Mouse (Mus musculus): ENCODE measurements around the gene Prkar2a.

DNA sequence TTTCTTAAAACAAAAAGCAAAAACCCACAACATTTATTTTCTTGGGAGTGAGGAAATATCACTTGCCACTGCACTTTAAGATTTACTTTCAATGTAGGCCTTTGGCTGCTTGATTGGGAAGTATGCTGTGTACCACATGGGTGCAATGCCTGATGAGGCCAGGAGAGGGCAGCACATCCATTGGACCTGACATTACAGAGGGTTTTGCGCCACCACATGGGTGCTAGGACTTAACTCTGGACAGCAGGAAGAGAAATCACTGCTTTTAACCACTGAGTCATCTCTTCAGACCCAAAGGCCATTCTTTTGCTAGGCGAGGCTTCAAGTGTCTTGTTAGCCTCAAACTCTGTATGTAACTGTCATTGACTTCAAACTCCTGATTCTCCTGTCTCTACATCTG is 70.7 kb downstream of the Prkar2a start:
- peak; percentile 44; the same call in 1 of the 2 replicates for TF ChIP-seq CTCF (IDR thresholded peaks at IDR 0.05; ENCODE audit: borderline replicate concordance, control insufficient read depth, extremely low read depth, insufficient read depth, low read length, poor library complexity)
- no peak for TF ChIP-seq POLR2A (IDR thresholded peaks at IDR 0.05; ENCODE audit: control insufficient read depth, extremely low read depth, insufficient read depth, low read length, poor library complexity)

Data from thymus, adult 2 months (tissue).